Mouse (Mus musculus) ES-Bruce4 (cell line): ENCODE measurements around the gene Cdipt. TPM values are rescaled to one million over a fixed set of nuclear protein-coding genes. Genes with fewer than 3 reads are reported as not detected.

Experiments used
- H3K27ac ChIP-seq: 2 replicates; pipeline ENCODE4 v1.5.1; 2012; ENCODE audit warnings: low read length, inconsistent platforms; ENCODE audit not compliant: insufficient read depth
- H3K27me3 ChIP-seq: 2 replicates; pipeline ENCODE4 v1.6.1; 2012; ENCODE audit warnings: mild to moderate bottlenecking, low read length, inconsistent platforms; ENCODE audit not compliant: control insufficient read depth, poor library complexity, insufficient read depth, severe bottlenecking
- H3K36me3 ChIP-seq: 2 replicates; pipeline ENCODE4 v1.6.1; 2012; ENCODE audit warnings: inconsistent platforms, mild to moderate bottlenecking, low read length, moderate library complexity; ENCODE audit not compliant: control insufficient read depth, poor library complexity, insufficient read depth, severe bottlenecking
- H3K4me1 ChIP-seq: one replicate; pipeline ENCODE4 v1.8.1; 2011; ENCODE audit warnings: low read length; ENCODE audit not compliant: control insufficient read depth, insufficient read depth
- H3K4me3 ChIP-seq: 2 replicates; pipeline ENCODE4 v1.5.1; 2011; ENCODE audit warnings: low read depth, mild to moderate bottlenecking, low read length
- H3K9ac ChIP-seq: 2 replicates; pipeline ENCODE4 v1.6.1; 2012; ENCODE audit warnings: low read depth, mild to moderate bottlenecking, inconsistent platforms; ENCODE audit not compliant: poor library complexity, severe bottlenecking
- H3K9me3 ChIP-seq: replicated peaks from 2 replicates; pipeline ENCODE4 v1.6.1; 2012; ENCODE audit warnings: mild to moderate bottlenecking, low read length, inconsistent platforms; ENCODE audit not compliant: control insufficient read depth, poor library complexity, insufficient read depth, severe bottlenecking
- CTCF ChIP-seq: IDR thresholded peaks from one replicate; pipeline ENCODE4 v1.8.1; 2011; ENCODE audit warnings: low read depth, low read length
- EP300 ChIP-seq: IDR thresholded peaks from 2 replicates; pipeline ENCODE4 v1.6.1; 2011; ENCODE audit warnings: low read depth, low read length; ENCODE audit not compliant: insufficient read depth
- POLR2A ChIP-seq: IDR thresholded peaks from one replicate; pipeline ENCODE4 v1.8.1; 2011; ENCODE audit warnings: low read length; ENCODE audit not compliant: insufficient read depth
- polyA plus RNA-seq: library from polyadenylated mRNA; stranded (reverse); fragments of >200 nt; gene quantifications from 2 replicates; pipeline ENCODE4 v1.2.4, GENCODE M21; 2011; ENCODE audit warnings: low read depth; ENCODE audit not compliant: missing spikeins, insufficient read depth, insufficient read length

Cdipt gene
- polyA plus RNA-seq, result 42.8 and 53.3 TPM in 2 replicates

GRCm38 (mm10) chr7:126975893-126975949, at the start of gene Cdipt:
Gene Cdipt (plus strand): TSS chr7:126975914.
- Histone ChIP-seq H3K4me1 (no peaks in the 10 kb centered on the region), H3K9ac (peak within 1 kb of the TSS; percentile 96), H3K27me3 (no peaks in the 10 kb centered on the region), H3K4me3 (peak within 1 kb of the TSS; percentile 92), H3K27ac (peak within 1 kb of the TSS; percentile 62), H3K36me3 (peaks cover 14% of the 10 kb centered on the region; the same call in 1 of the 2 replicates), H3K9me3 (no peaks in the 10 kb centered on the region)
- TF ChIP-seq CTCF (no peak), EP300 (no peak), POLR2A (no peak)

GRCm38 (mm10) chr7:126926299-126926698, 49.4 kb upstream of the Cdipt start:
- H3K27me3 ChIP-seq, result no peaks in the 10 kb centered on the region
- no peak overlapping the region for H3K27ac ChIP-seq
- H3K9me3 ChIP-seq, result no peaks in the 10 kb centered on the region
- H3K36me3 ChIP-seq, result peaks cover 11% of the 10 kb centered on the region
- TF ChIP-seq EP300 (no peak), CTCF (no peak), POLR2A (no peak)
- H3K4me1 ChIP-seq, result no peaks in the 10 kb centered on the region
- no peak overlapping the region for H3K4me3 ChIP-seq
- H3K9ac ChIP-seq, result no peak overlapping the region

GRCm38 (mm10) chr7:126928384-126929037, 47.2 kb upstream of the Cdipt start, which contains the start of gene Kctd13:
Gene Kctd13 (plus strand): TSS chr7:126928879.
- Histone ChIP-seq H3K27me3 (no peaks in the 10 kb centered on the region), H3K27ac (no peak within 1 kb of the TSS), H3K4me1 (peaks cover 2% of the 10 kb centered on the region), H3K9ac (peak within 1 kb of the TSS; percentile 77), H3K4me3 (peak within 1 kb of the TSS; percentile 91), H3K9me3 (no peaks in the 10 kb centered on the region), H3K36me3 (peaks cover 14% of the 10 kb centered on the region)
- TF ChIP-seq CTCF, result no peak
- TF ChIP-seq POLR2A, result peak; percentile 51
- TF ChIP-seq EP300, result no peak

- H3K4me3 ChIP-seq, result peak overlapping the region; percentile 91
- H3K36me3 ChIP-seq, result peaks cover 17% of the 10 kb centered on the region
- TF ChIP-seq CTCF (no peak), POLR2A (no peak)
- no peaks in the 10 kb centered on the region for H3K27me3 ChIP-seq
- H3K4me1 ChIP-seq, result peaks cover 2% of the 10 kb centered on the region
- no peak overlapping the region for H3K27ac ChIP-seq
- no peaks in the 10 kb centered on the region for H3K9me3 ChIP-seq
- H3K9ac ChIP-seq, result peak overlapping the region; percentile 77
Measured at GRCm38 (mm10) chr7:126929046-126929445, 46.7 kb upstream of the Cdipt start.

GRCm38 (mm10) chr7:126932652-126933051, 43.1 kb upstream of the Cdipt start:
- H3K27me3 ChIP-seq, result no peaks in the 10 kb centered on the region
- no peak overlapping the region for H3K27ac ChIP-seq
- TF ChIP-seq EP300, result no peak
- no peak for TF ChIP-seq POLR2A
- no peak for TF ChIP-seq CTCF
- H3K9me3 ChIP-seq, result no peaks in the 10 kb centered on the region
- H3K36me3 ChIP-seq, result peaks cover 34% of the 10 kb centered on the region
- H3K4me3 ChIP-seq, result no peak overlapping the region
- no peak overlapping the region for H3K9ac ChIP-seq
- peaks cover 2% of the 10 kb centered on the region for H3K4me1 ChIP-seq

GRCm38 (mm10) chr7:126941171-126941570, 34.5 kb upstream of the Cdipt start:
- H3K9ac ChIP-seq, result no peak overlapping the region
- H3K9me3 ChIP-seq, result no peaks in the 10 kb centered on the region
- H3K4me1 ChIP-seq, result peaks cover 4% of the 10 kb centered on the region
- no peak overlapping the region for H3K4me3 ChIP-seq
- TF ChIP-seq CTCF, result no peak
- no peak for TF ChIP-seq POLR2A
- no peak for TF ChIP-seq EP300
- H3K27ac ChIP-seq, result peak overlapping the region; percentile 12; the same call in 1 of the 2 replicates
- no peaks in the 10 kb centered on the region for H3K27me3 ChIP-seq
- H3K36me3 ChIP-seq, result peaks cover 11% of the 10 kb centered on the region
